Comparison of ENCODE assay signal across 17 mouse cellular contexts in the genomic region with DNA sequence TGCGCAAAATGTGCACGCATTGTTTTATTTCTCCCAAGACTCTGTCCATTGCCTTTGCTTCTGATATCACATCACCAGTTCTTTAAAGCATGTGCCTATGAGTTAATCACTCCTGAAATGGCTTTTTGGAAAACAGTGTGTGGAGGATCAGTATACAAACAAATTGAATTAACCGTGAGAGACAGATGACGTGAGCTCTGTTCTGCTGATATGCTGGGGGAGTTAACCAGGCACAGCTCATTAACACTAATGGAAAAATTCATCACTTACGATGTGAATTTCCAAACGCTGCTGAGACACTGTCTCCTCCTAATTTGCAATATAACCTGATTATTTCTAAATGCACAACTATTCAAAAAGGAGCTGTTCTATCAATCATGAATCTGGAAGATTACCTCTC.
"Had no signal": no experiment of that assay in that cellular context is flagged by ENCODE, and none has a peak within 500 bp of the region (broad histone marks: within the 10 kb centered on the region; RNA-seq: fewer than 3 reads in every experiment).

No protein-coding gene starts in this region.

- H3K4me1 ChIP-seq: limb, embryonic 12.5 days; liver, embryonic 13.5 days; lung, embryonic 15.5 days; megakaryocyte, embryonic 14.5 days; midbrain, embryonic 12.5 days had no signal

- H3K27me3 ChIP-seq: limb, embryonic 12.5 days; liver, embryonic 13.5 days; lung, embryonic 15.5 days; megakaryocyte, embryonic 14.5 days; midbrain, embryonic 12.5 days had no signal

- H3K4me2 ChIP-seq: limb, embryonic 12.5 days; liver, embryonic 13.5 days; lung, embryonic 15.5 days; midbrain, embryonic 12.5 days had no signal

- DNase-seq: kidney, adult 8-10 months; kidney, postnatal 36 days; layer of hippocampus, adult 9-11 months; layer of hippocampus, postnatal 36 days; liver; liver, embryonic 13.5 days; liver, postnatal 0 days; lung, postnatal 14 days; retina, postnatal 1 day; right cerebral cortex, postnatal 14 days; thymus, postnatal 4 days had no signal

- H3K36me3 ChIP-seq: limb, embryonic 12.5 days; liver, embryonic 13.5 days; lung, embryonic 15.5 days; midbrain, embryonic 12.5 days had no signal

- H3K9ac ChIP-seq: limb, embryonic 12.5 days; liver, embryonic 13.5 days; liver, postnatal 0 days; lung, embryonic 15.5 days; midbrain, embryonic 12.5 days had no signal

- H3K27ac ChIP-seq: kidney, postnatal 0 days; limb, embryonic 12.5 days; liver, embryonic 13.5 days; lung, embryonic 15.5 days; macrophage; midbrain, embryonic 12.5 days had no signal

- ATAC-seq: liver, postnatal 0 days had no signal

- H3K4me3 ChIP-seq: limb, embryonic 12.5 days; liver, embryonic 13.5 days; lung, embryonic 15.5 days; megakaryocyte, embryonic 14.5 days; midbrain, embryonic 12.5 days had no signal

- H3K9me3 ChIP-seq: limb, embryonic 12.5 days; liver, embryonic 13.5 days; lung, embryonic 15.5 days; midbrain, embryonic 12.5 days had no signal
